Mouse (Mus musculus) lung, postnatal 0 days (tissue): ENCODE data around the gene Evi5l.

ENCODE experiments used
- CTCF ChIP-seq: IDR thresholded peaks from 2 replicates; pipeline ENCODE4 v1.5.1; 2016; ENCODE audit warnings: antibody characterized with exemption, mild to moderate bottlenecking
- EP300 ChIP-seq: IDR thresholded peaks from 2 replicates; pipeline ENCODE4 v1.6.1; 2016; ENCODE audit warnings: antibody characterized with exemption, mild to moderate bottlenecking, control low read depth

DNA sequence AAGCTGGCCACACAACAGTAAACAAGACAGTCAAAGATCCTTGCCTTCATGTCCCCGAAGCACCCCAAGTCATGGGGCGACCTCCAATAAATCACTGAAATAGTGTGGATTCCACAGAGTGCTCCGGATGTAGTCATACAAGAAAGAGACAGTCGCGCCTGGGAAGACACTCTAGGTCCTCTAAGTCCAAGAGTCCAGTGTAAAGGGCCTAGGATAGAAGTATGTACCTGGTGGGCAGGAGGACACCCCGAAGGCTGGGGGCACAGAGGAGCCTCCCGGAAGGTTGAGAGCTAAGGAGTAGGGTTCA is 27.2 kb downstream of the Evi5l start:
- TF ChIP-seq CTCF (no peak), EP300 (no peak)
